Mouse (Mus musculus): ENCODE measurements around the gene Serpinb6b. TPM values are rescaled to one million over a fixed set of nuclear protein-coding genes. Genes with fewer than 3 reads are reported as not detected.

Gene Serpinb6b
- polyA plus RNA-seq, 1 experiment from 2014 or later = 2.9 TPM

- peak overlapping the region; percentile 83 for H3K27ac ChIP-seq (ENCODE audit: low read depth)
- H3K9me3 ChIP-seq (ENCODE audit: low read length) = no peaks in the 10 kb centered on the region
- no peaks in the 10 kb centered on the region for H3K36me3 ChIP-seq (replicated peaks; ENCODE audit: insufficient read depth, low read length)
- no peaks in the 10 kb centered on the region for H3K27me3 ChIP-seq (ENCODE audit: insufficient read depth, low read length)
- peak; percentile 90 for DNase-seq
- H3K4me2 ChIP-seq (ENCODE audit: low read depth, low read length) = peak overlapping the region; percentile 75
- ATAC-seq = peak; percentile 94
- peaks cover 21% of the 10 kb centered on the region for H3K4me1 ChIP-seq (ENCODE audit: insufficient read depth)
- TF ChIP-seq EP300 (IDR thresholded peaks at IDR 0.05; ENCODE audit: low read depth) (peak; percentile 50), CTCF (IDR thresholded peaks at IDR 0.05; ENCODE audit: low read depth) (peak; percentile 94)
- H3K4me3 ChIP-seq (ENCODE audit: low read depth, low read length) = peak overlapping the region; percentile 50
- H3K9ac ChIP-seq (replicated peaks) = peak overlapping the region; percentile 58
- 13% methylated on average over 12 of the region's 12 CpGs for WGBS (ENCODE audit: insufficient replicate concordance)
Measured at GRCm38 (mm10) chr13:33004414-33005105, 39.6 kb downstream of the Serpinb6b start.

DNA sequence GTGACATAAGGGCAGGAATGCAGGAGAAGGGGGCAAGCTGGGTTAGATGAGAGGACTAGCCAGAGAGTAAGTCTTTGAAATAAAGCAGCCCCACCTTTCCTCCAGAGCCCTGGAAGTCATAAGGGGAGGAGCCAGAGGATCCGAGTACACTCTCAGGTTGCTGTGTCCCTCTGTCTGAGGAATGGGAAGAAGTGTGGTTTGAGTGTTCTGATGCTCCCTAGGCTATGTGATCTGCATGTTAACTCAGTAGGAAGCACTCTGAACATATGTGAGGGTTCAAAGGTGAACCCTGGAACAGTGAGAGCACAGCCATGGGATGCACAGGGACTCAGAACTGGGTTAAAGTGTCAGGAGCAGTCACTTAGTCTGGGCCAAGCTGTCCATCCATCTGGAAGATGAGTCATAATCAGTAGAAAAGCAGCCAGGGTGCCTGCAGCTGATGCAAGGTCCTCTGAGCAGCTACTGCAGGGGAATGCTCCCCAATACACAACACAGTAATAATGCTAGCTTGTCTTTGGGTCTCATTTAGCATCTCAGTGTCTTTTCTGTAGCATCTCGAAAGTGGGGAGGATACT, 40.6 kb downstream of the Serpinb6b start:
- no peaks in the 10 kb centered on the region for H3K36me3 ChIP-seq (replicated peaks; ENCODE audit: insufficient read depth, low read length)
- H3K4me2 ChIP-seq (ENCODE audit: low read depth, low read length) = no peak overlapping the region
- DNase-seq = no peak

GRCm38 (mm10) chr13:33006555-33006954, 41.5 kb downstream of the Serpinb6b start:
- Histone ChIP-seq H3K4me2 (ENCODE audit: low read depth, low read length) (no peak overlapping the region), H3K9ac (replicated peaks) (no peak overlapping the region), H3K4me1 (ENCODE audit: insufficient read depth) (peaks cover 21% of the 10 kb centered on the region), H3K27me3 (ENCODE audit: insufficient read depth, low read length) (no peaks in the 10 kb centered on the region), H3K4me3 (ENCODE audit: low read depth, low read length) (no peak overlapping the region), H3K36me3 (replicated peaks; ENCODE audit: insufficient read depth, low read length) (no peaks in the 10 kb centered on the region), H3K27ac (ENCODE audit: low read depth) (no peak overlapping the region), H3K9me3 (ENCODE audit: low read length) (no peaks in the 10 kb centered on the region)
- ATAC-seq (no peak), DNase-seq (no peak)
- TF ChIP-seq EP300 (IDR thresholded peaks at IDR 0.05; ENCODE audit: low read depth) (no peak), CTCF (IDR thresholded peaks at IDR 0.05; ENCODE audit: low read depth) (no peak)
- 78% methylated on average over 3 of the region's 3 CpGs for WGBS (ENCODE audit: insufficient replicate concordance)

More for the DNA sequence above, 40.6 kb downstream of the Serpinb6b start:
- H3K4me3 ChIP-seq (ENCODE audit: low read depth, low read length) = no peak overlapping the region
- ATAC-seq = no peak
- TF ChIP-seq CTCF (IDR thresholded peaks at IDR 0.05; ENCODE audit: low read depth) (no peak), EP300 (IDR thresholded peaks at IDR 0.05; ENCODE audit: low read depth) (no peak)
- no peaks in the 10 kb centered on the region for H3K9me3 ChIP-seq (ENCODE audit: low read length)
- WGBS (ENCODE audit: insufficient replicate concordance) = 71% methylated on average over 2 of the region's 2 CpGs
- H3K9ac ChIP-seq (replicated peaks) = 0 out of 2 replicates have a peak overlapping the region, but pooled peaks have one; percentile 9
- H3K27me3 ChIP-seq (ENCODE audit: insufficient read depth, low read length) = no peaks in the 10 kb centered on the region
- H3K27ac ChIP-seq (ENCODE audit: low read depth) = peak overlapping the region; percentile 83; the same call in 1 of the 2 replicates
- peaks cover 21% of the 10 kb centered on the region for H3K4me1 ChIP-seq (ENCODE audit: insufficient read depth)

GRCm38 (mm10) chr13:33012395-33012794, 47.4 kb downstream of the Serpinb6b start:
- no peak for DNase-seq
- no peaks in the 10 kb centered on the region for H3K4me1 ChIP-seq (ENCODE audit: insufficient read depth)
- H3K27me3 ChIP-seq (ENCODE audit: insufficient read depth, low read length) = no peaks in the 10 kb centered on the region
- ATAC-seq = no peak
- H3K4me3 ChIP-seq (ENCODE audit: low read depth, low read length) = no peak overlapping the region
- no peak overlapping the region for H3K9ac ChIP-seq (replicated peaks)
- no peak overlapping the region for H3K27ac ChIP-seq (ENCODE audit: low read depth)
- no peaks in the 10 kb centered on the region for H3K9me3 ChIP-seq (ENCODE audit: low read length)
- WGBS (ENCODE audit: insufficient replicate concordance) = 64% methylated on average over 1 of the region's 1 CpGs
- no peaks in the 10 kb centered on the region for H3K36me3 ChIP-seq (replicated peaks; ENCODE audit: insufficient read depth, low read length)
- no peak overlapping the region for H3K4me2 ChIP-seq (ENCODE audit: low read depth, low read length)
- TF ChIP-seq EP300 (IDR thresholded peaks at IDR 0.05; ENCODE audit: low read depth) = no peak
- TF ChIP-seq CTCF (IDR thresholded peaks at IDR 0.05; ENCODE audit: low read depth) = no peak

- Histone ChIP-seq H3K27ac (ENCODE audit: low read depth) (no peak overlapping the region), H3K9me3 (ENCODE audit: low read length) (no peaks in the 10 kb centered on the region), H3K4me3 (ENCODE audit: low read depth, low read length) (no peak overlapping the region), H3K27me3 (ENCODE audit: insufficient read depth, low read length) (no peaks in the 10 kb centered on the region), H3K4me1 (ENCODE audit: insufficient read depth) (no peaks in the 10 kb centered on the region), H3K4me2 (ENCODE audit: low read depth, low read length) (no peak overlapping the region), H3K36me3 (replicated peaks; ENCODE audit: insufficient read depth, low read length) (no peaks in the 10 kb centered on the region), H3K9ac (replicated peaks) (no peak overlapping the region)
- WGBS (ENCODE audit: insufficient replicate concordance) = 62% methylated on average over 2 of the region's 2 CpGs
- no peak for TF ChIP-seq EP300 (IDR thresholded peaks at IDR 0.05; ENCODE audit: low read depth)
- TF ChIP-seq CTCF (IDR thresholded peaks at IDR 0.05; ENCODE audit: low read depth) = no peak
- DNase-seq (no peak), ATAC-seq (no peak)
Measured at GRCm38 (mm10) chr13:33013271-33013670, 48.3 kb downstream of the Serpinb6b start.

GRCm38 (mm10) chr13:33022371-33022770, 57.4 kb downstream of the Serpinb6b start:
- DNase-seq = no peak
- 78% methylated on average over 1 of the region's 1 CpGs for WGBS (ENCODE audit: insufficient replicate concordance)

More at GRCm38 (mm10) chr13:33022371-33022770, 57.4 kb downstream of the Serpinb6b start:
- Histone ChIP-seq H3K27ac (ENCODE audit: low read depth) (no peak overlapping the region), H3K36me3 (replicated peaks; ENCODE audit: insufficient read depth, low read length) (no peaks in the 10 kb centered on the region), H3K4me1 (ENCODE audit: insufficient read depth) (no peaks in the 10 kb centered on the region), H3K4me3 (ENCODE audit: low read depth, low read length) (no peak overlapping the region), H3K4me2 (ENCODE audit: low read depth, low read length) (no peak overlapping the region), H3K27me3 (ENCODE audit: insufficient read depth, low read length) (no peaks in the 10 kb centered on the region), H3K9me3 (ENCODE audit: low read length) (no peaks in the 10 kb centered on the region; the same call in 1 of the 2 replicates), H3K9ac (replicated peaks) (no peak overlapping the region)
- TF ChIP-seq EP300 (IDR thresholded peaks at IDR 0.05; ENCODE audit: low read depth) (no peak), CTCF (IDR thresholded peaks at IDR 0.05; ENCODE audit: low read depth) (no peak)
- ATAC-seq = no peak
